Mouse (Mus musculus): ENCODE data around the gene Gpsm2.
"Not testable (repeated sequence)": the region's sequence is repeated elsewhere in the genome, so short reads cannot be mapped to it uniquely, and the experiment has no call there.

Gene Gpsm2

DNA sequence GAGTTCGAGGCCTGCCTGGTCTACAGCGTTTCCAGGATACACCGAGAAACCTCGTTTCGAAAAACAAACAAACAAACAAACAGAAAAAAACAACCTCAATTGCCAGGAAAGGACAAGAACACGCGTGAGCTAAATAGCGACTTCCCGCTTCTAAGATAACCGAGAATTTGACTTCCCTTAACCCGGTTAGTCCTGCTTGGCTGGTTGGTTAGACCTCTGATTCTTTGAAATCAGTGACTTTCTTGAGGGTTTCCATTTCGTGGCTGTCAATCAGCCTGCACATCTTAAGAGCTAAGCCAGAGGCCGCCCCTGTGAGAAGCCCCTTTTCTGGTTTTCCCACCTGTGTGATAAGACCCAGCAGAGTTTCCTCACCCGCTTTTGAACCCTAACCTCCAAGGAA is 67.5 kb downstream of the Gpsm2 start:
- DNase-seq (ENCODE audit: low spot score) = no peak

DNA sequence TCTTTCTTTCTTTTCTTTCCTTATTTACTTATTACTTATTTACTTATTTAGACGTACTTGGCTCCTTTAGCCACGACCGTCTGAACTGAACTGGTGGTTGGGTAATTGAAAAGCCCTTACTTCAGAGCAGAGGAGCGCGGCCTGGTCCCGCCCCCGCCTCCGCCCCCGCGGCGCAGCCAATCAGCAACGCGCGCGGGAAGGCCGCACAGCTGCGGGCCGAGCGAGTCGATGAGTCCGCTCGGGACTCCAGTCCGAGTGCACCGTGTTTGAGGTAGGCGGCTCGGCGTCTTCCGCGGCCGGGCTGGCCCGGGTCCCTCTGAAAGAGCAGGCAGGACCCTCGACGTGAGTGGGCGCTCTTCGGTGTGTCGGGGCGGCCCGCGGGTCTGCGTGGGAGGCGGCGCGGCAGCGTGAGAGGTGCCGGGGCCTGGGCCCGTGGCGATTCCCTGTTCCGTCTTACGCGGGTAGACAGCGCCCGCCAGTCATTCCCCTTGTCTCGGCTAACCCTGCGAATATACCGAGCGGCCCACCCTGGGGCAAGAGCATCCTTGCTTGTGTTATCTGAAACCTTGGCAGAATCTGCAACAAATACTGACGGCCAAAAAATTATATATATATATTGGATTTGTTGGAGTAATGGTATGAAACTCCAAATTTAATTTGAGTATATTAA is 68.3 kb downstream of the Gpsm2 start, which contains the start of gene Clcc1:
Gene Clcc1, plus strand, starts transcription at position 204 of the 670 bp plus-strand sequence.
- DNase-seq (ENCODE audit: low spot score) = peak; percentile 95

DNA sequence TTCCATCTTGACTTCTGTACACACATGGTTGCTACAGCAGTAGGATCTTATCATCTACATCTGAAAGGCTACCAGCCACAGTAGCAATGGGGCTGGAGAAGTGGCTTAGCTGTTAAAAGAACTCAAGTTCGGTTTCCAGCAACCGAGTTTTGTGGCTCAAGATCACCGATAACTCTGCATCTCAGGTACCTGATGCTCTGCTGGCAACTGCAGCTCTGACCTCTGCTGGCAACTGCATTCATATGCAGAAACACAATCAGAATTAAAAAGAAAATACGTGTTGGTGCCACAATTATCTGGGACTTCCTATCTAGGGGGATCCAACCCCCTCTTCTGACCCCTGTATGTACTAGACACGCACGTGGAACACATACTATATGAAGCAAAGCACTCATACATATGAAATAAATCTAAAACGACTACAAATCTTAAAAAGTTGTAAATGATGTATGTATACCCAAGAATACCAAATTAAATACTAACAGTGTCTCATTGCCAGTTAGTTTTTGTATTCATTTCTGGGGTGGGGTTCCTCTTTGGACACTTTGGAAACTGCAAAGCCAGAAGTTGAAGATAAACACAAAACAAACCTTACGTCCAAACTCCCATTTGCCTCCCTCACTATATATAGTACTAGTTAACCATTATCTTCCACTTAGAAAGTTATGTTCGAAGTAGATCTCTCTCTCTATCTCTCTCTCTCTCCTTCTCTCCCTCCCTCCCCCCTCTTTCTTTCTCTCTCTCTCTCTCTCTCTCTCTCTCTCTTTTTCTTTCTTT is 69.1 kb downstream of the Gpsm2 start:
- no peak for DNase-seq (ENCODE audit: low spot score)

DNA sequence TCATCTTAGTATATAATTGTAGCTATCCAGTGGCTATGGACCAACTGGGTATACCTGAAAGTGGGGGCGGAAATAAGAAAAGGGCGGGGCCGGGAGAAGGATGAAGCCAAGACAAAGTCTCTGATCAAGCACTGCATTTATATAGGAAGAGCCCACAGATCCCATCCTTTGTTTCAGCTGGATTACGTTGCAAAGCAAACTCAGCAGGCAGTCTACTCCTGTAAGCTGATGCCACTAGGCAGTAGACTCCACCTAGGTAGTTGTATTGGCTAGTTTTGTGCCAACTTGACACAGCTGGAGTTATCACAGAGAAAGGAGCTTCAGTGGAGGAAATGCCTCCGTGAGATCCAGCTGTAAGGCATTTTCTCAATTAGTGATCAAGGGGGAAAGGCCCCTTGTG is 74.4 kb downstream of the Gpsm2 start:
- not testable (repeated sequence) for DNase-seq (ENCODE audit: low spot score)

DNA sequence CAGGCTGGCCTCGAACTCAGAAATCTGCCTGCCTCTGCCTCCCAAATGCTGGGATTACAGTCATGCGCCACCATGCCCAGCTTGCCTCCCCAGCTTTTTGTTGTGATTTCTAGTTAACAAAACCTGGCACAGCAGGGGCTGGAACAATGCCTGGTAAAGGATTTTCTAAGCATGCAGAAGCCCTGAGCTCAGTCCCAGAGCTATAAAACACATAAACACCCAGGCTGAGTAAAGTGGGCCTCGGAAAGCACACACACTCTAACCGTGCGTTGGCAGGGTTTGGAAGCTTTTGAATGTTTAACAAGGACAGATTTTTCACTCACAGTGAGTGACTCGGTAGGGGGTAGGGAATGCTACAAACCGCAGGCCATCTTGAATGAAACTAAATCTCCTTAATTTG is 76.1 kb downstream of the Gpsm2 start:
- DNase-seq (ENCODE audit: low spot score) = no peak

DNA sequence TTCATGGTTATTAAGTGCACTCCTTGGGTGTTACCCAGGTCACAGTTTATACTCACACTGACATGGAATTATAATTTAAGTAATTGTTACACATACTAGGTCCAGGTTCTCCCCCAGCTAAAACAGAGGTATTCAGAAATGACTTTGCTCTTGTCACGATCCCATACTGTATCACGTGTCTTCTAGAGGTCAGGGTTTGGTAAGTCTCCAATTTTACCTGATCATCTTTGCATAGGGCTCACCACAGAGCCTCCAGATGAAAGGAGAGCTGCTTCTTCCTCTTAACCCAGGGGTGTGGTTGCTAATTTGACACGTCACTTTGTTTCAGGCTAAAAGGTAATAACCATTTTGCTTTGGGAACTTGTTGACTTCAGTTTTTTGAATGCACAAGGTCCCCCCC is 77.3 kb downstream of the Gpsm2 start:
- no peak for DNase-seq (ENCODE audit: low spot score)

DNA sequence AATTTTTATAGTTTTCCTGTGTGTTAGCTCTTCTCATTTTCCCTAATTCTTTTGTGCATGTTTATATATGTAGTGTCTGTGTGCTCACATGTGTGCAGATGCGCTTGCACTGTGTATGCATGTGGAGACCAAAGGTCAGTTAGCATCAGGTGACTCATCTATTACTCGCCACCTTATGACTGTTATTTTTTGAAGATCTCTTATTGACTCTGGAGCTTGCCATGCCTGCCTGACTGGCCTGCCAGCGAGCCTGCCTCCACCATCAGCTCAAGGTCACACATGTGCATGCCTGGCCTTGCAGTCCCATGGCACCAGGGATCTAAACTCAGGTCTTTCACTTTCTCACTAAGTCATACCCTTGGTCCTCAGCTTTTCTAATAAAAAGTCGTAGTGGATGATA is 81.1 kb downstream of the Gpsm2 start:
- DNase-seq (ENCODE audit: low spot score) = no peak

DNA sequence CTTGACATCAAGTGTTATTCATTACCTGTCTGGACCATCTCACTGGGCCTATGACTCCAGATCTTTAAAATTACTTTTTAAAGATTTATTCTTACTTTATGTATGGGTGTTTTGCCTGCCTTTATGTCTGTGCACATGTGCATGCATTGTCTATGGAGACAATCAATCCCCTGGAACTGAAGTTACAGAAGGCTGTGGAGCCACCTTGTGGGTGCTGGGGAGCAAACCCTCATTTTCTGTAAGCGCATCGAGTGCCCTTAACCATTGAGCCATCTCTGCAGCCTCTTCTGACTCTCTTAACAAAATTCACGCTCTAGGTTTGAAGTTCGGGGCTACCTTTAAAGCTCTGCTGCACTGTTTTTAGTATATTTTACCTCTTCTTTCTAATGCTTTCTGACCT is 82.7 kb downstream of the Gpsm2 start:
- DNase-seq (ENCODE audit: low spot score) = no peak

DNA sequence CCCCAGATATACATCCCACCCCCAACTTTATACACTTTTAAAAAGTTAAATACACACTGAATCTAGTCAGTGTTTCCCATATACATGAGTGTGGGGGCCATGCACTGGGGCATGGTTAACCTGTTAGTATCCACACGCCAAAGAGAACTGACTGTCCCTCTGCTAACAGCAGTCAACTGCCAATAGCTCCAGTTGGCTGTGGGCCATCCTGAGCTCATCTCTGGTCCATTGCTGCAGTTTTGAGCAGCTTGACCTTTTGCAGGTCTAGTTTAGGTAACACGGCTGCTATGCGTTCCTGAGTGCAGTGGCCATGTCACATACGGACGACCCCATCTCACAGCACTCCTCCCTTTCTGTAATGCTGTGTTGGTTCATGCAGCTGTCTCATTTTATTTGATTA is 87.3 kb downstream of the Gpsm2 start:
- DNase-seq (ENCODE audit: low spot score) = no peak

Measured in ovary, postnatal 10 days (tissue).